Mouse (Mus musculus) spleen, adult 2 months (tissue): ENCODE results near the gene Dapp1.

ENCODE experiments used
- CTCF ChIP-seq: fragments of 200-500 bp; IDR thresholded peaks from 2 replicates; pipeline ENCODE4 v1.5.1; 2011; ENCODE audit warnings: mild to moderate bottlenecking, inconsistent platforms; ENCODE audit not compliant: insufficient read depth, insufficient read length, insufficient replicate concordance; ENCODE audit errors: extremely low read depth
- POLR2A ChIP-seq: fragments of 200-500 bp; IDR thresholded peaks from 2 replicates; pipeline ENCODE4 v1.6.1; 2011; ENCODE audit warnings: low read depth, low read length, inconsistent platforms

DNA sequence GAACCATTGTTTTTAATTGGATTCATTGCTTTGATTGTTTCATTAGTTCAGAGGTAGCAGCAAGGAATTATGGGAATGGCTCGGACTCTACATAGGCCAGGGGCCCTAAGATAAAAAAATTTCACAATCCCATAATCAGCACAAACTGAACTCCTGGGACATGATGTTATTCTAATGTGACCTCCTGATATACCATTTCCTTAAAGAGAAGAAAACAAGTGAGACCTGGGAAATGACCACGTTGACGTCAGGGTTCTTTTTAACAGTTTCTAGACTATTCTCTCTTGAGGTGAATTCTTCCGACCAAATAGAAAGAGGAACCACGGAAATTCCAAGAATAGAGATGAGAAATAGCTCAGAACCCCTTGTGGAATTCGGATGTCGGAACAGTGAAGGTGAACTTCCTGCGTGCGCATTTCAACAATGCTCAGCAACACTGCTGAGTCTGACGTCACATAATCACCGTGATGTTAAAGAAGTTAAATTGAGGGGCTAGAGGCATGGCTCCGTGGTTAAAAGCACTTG is 39.2 kb downstream of the Dapp1 start:
- TF ChIP-seq CTCF: no peak
- TF ChIP-seq POLR2A: no peak
